Mouse (Mus musculus) cerebellum, adult 2 months (tissue): ENCODE results near the gene Olfr693.

ENCODE experiments used
- CTCF ChIP-seq: fragments of 200-500 bp; IDR thresholded peaks from 2 replicates; pipeline ENCODE4 v1.5.1; 2011; ENCODE audit warnings: low read depth, mild to moderate bottlenecking, control low read depth, low read length, moderate library complexity, borderline replicate concordance; ENCODE audit not compliant: insufficient read depth
- POLR2A ChIP-seq: fragments of 200-500 bp; IDR thresholded peaks from 2 replicates; pipeline ENCODE4 v1.6.1; 2011; ENCODE audit warnings: low read length, control low read depth, borderline replicate concordance; ENCODE audit not compliant: insufficient read depth

DNA sequence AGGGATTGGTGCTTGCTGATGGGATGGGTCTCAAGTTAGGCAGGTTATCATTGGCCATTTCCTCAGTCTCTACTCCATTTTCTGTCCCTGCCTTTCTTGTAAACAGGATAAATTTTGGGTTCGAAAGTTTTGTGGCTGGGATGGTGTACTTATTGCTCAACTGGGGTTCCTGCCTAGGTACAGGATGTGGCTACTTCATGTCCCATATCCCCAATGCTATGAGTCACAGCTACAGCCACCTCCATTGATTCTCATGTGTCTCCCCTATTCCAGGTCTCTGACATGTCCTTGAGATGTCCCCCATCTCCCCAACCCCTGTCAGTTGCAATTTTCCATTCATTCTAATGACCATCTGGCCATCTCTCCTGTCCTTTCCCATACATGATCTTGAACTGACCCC, 16.5 kb upstream of the Olfr693 start:
- TF ChIP-seq CTCF (no peak), POLR2A (no peak)
